Mouse (Mus musculus): ENCODE results near the gene Sp7. TPM values are rescaled to one million over a fixed set of nuclear protein-coding genes. Genes with fewer than 3 reads are reported as not detected.

Gene Sp7
- polyA plus RNA-seq, 1 experiment from 2014 or later, result 12.6 TPM

- no peak overlapping the region for H3K4me2 ChIP-seq
- H3K4me3 ChIP-seq, result no peak overlapping the region
- no peaks in the 10 kb centered on the region for H3K27me3 ChIP-seq
- H3K9me3 ChIP-seq, result no peaks in the 10 kb centered on the region
- H3K9ac ChIP-seq, result no peak overlapping the region
- H3K4me1 ChIP-seq, result peaks cover 25% of the 10 kb centered on the region
- H3K36me3 ChIP-seq, result no peaks in the 10 kb centered on the region
- no peak for ATAC-seq (ENCODE audit: insufficient number of reproducible peaks, low FRiP score, low TSS enrichment, low read depth)
- H3K27ac ChIP-seq, result no peak overlapping the region
- WGBS, result 91% methylated on average over 3 of the region's 3 CpGs
Measured at GRCm38 (mm10) chr15:102402210-102402609, 35.2 kb upstream of the Sp7 start.

- Histone ChIP-seq H3K27me3 (no peaks in the 10 kb centered on the region), H3K27ac (no peak overlapping the region), H3K36me3 (no peaks in the 10 kb centered on the region), H3K9me3 (no peaks in the 10 kb centered on the region), H3K4me2 (no peak overlapping the region), H3K4me3 (no peak overlapping the region), H3K9ac (no peak overlapping the region), H3K4me1 (peaks cover 22% of the 10 kb centered on the region)
- 78% methylated on average over 2 of the region's 2 CpGs for WGBS
- no peak for ATAC-seq (ENCODE audit: insufficient number of reproducible peaks, low FRiP score, low TSS enrichment, low read depth)
Measured at GRCm38 (mm10) chr15:102401278-102401677, 34.3 kb upstream of the Sp7 start.

- Histone ChIP-seq H3K9ac (no peak overlapping the region), H3K4me1 (peaks cover 22% of the 10 kb centered on the region), H3K27ac (peak overlapping the region; percentile 94), H3K9me3 (no peaks in the 10 kb centered on the region), H3K4me3 (no peak overlapping the region), H3K27me3 (no peaks in the 10 kb centered on the region), H3K4me2 (peak overlapping the region; percentile 66; the same call in 1 of the 2 replicates), H3K36me3 (no peaks in the 10 kb centered on the region)
- 80% methylated on average over 10 of the region's 10 CpGs for WGBS
- ATAC-seq (ENCODE audit: insufficient number of reproducible peaks, low FRiP score, low TSS enrichment, low read depth), result no peak
Measured at GRCm38 (mm10) chr15:102400476-102401045, 33.6 kb upstream of the Sp7 start.

DNA sequence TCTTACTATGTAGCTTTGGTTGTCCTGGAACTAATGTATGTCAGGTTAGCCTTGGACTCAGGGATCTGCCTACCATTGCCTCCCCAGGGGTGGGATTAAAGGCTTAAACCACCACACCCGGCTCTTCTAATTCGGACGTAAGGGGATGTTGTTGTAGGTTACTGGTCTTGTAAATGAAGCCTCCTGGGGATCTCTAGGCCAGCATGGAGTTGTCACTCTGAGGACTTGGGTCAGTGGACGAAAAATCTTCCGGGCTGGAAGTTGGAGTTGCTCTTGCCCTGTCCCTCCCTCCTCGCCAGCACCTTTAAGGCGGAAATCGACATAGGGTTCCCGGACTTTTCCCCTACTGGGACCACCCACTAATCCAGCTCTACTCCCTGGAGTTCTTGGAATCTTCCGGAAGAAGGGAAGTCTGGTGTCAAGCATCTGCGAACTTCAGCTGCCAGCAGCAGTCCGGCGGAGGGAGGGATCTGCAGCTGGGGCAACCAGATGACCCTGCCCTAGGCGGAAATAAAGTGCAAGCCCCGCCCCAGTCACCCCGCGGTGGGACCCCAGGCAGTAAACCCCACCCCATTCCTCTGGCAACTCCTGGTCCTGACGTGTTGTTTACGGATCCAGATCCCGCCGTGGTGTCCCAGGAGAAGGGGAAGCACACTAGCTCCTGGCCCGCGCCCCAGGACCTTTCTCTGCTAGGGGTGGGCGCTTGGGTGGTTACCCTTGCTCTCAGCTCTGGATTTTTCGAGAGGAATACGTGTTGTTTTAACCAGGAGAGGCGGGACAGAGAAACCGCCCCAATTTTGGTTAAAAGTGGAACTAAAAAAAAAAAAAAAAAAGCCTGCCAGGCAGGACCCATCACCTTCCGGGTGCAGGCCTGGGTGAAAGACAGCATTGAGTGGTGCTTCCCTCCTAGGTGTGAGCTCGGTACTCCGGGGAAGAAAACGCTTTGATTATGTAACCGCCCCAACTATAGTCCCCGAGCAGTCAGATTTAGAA is 32.5 kb upstream of the Sp7 start:
- no peaks in the 10 kb centered on the region for H3K27me3 ChIP-seq
- H3K9ac ChIP-seq, result peak overlapping the region; percentile 26
- WGBS, result 3% methylated on average over 34 of the region's 34 CpGs
- H3K27ac ChIP-seq, result peak overlapping the region; percentile 94
- no peaks in the 10 kb centered on the region for H3K36me3 ChIP-seq
- H3K4me3 ChIP-seq, result peak overlapping the region; percentile 48
- peak overlapping the region; percentile 66 for H3K4me2 ChIP-seq
- H3K9me3 ChIP-seq, result no peaks in the 10 kb centered on the region
- H3K4me1 ChIP-seq, result peaks cover 29% of the 10 kb centered on the region
- peak; percentile 83 for ATAC-seq (ENCODE audit: insufficient number of reproducible peaks, low FRiP score, low TSS enrichment, low read depth)

DNA sequence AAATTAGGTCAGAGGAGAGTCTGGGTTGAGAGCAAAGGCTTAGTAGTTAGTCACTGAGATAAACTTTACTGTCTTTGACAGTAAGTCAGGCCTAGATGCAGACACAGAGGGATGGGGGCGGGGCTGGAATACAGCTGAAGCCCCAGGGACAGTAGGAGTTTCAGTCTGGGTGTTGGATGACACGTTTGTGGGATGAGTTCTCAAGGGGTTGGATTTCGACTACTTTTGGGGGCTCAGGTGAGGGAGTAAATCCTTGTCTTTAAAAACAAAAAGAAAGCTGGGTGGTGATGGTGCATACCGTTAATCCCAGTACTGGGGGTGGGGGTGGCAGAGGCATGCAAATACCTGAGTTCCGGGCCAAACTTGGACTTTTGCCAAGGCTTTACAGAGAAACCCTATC is 31.6 kb upstream of the Sp7 start:
- Histone ChIP-seq H3K4me2 (peak overlapping the region; percentile 66), H3K36me3 (no peaks in the 10 kb centered on the region), H3K4me1 (peaks cover 30% of the 10 kb centered on the region), H3K27ac (peak overlapping the region; percentile 94), H3K27me3 (no peaks in the 10 kb centered on the region), H3K9ac (no peak overlapping the region), H3K4me3 (peak overlapping the region; percentile 48), H3K9me3 (no peaks in the 10 kb centered on the region)
- WGBS, result 16% methylated on average over 5 of the region's 5 CpGs
- no peak for ATAC-seq (ENCODE audit: insufficient number of reproducible peaks, low FRiP score, low TSS enrichment, low read depth)

GRCm38 (mm10) chr15:102395061-102395460 is 28.1 kb upstream of the Sp7 start:
- Histone ChIP-seq H3K4me2 (no peak overlapping the region), H3K27me3 (no peaks in the 10 kb centered on the region), H3K9me3 (no peaks in the 10 kb centered on the region), H3K36me3 (no peaks in the 10 kb centered on the region), H3K27ac (peak overlapping the region; percentile 14; the same call in 1 of the 2 replicates), H3K4me3 (no peak overlapping the region), H3K9ac (no peak overlapping the region), H3K4me1 (peaks cover 25% of the 10 kb centered on the region)
- no peak for ATAC-seq (ENCODE audit: insufficient number of reproducible peaks, low FRiP score, low TSS enrichment, low read depth)
- 11% methylated on average over 3 of the region's 3 CpGs for WGBS

- Histone ChIP-seq H3K4me2 (no peak overlapping the region), H3K27me3 (no peaks in the 10 kb centered on the region), H3K9ac (no peak overlapping the region), H3K36me3 (no peaks in the 10 kb centered on the region), H3K9me3 (no peaks in the 10 kb centered on the region), H3K4me3 (no peak overlapping the region), H3K27ac (peak overlapping the region; percentile 43), H3K4me1 (peaks cover 16% of the 10 kb centered on the region)
- ATAC-seq (ENCODE audit: insufficient number of reproducible peaks, low FRiP score, low TSS enrichment, low read depth), result no peak
Measured at GRCm38 (mm10) chr15:102393584-102394014, 26.6 kb upstream of the Sp7 start.

DNA sequence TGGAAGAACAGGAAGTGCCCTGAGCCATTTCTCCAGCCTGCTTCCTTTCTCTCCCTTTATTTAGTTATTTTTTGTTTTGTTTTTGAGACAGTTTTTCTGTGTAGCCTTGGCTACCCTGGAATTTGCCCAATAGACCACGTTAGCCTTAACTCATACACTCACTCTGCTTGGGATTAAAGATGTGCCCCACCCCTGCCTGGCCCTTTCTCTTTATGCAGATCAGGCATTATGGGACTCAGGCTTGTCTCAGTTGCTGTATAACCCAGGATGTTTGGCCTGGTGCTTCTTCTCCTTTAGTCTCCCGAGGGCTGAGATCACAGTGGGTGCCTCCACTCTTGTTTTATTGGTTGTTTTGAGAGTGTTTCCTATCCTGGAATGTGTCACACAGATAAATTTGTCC is 25.5 kb upstream of the Sp7 start:
- 52% methylated on average over 2 of the region's 2 CpGs for WGBS
- H3K27ac ChIP-seq, result no peak overlapping the region
- H3K27me3 ChIP-seq, result no peaks in the 10 kb centered on the region
- H3K4me2 ChIP-seq, result no peak overlapping the region
- H3K4me3 ChIP-seq, result no peak overlapping the region
- H3K36me3 ChIP-seq, result no peaks in the 10 kb centered on the region
- no peak for ATAC-seq (ENCODE audit: insufficient number of reproducible peaks, low FRiP score, low TSS enrichment, low read depth)
- H3K9ac ChIP-seq, result no peak overlapping the region
- no peaks in the 10 kb centered on the region for H3K9me3 ChIP-seq
- H3K4me1 ChIP-seq, result peaks cover 12% of the 10 kb centered on the region

DNA sequence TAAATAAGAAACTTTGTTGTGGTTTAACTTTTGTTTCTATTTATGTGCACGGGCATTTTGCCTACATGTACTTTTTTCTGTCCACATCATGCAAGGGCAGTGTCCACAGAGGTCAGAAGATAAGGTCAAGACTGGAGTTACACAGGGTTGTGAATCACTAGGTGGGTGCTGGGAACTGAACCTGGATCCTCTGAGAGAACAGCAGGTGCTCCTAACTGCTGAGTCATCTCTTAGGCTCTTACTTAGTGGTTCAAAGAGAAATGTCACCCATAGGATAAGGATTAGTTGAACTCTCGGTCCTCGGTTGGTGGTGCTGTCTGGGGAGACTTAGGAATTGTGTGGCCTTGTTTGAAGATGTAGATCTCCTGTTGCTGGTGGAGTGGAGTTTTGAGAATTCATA is 22.0 kb upstream of the Sp7 start:
- H3K9me3 ChIP-seq, result no peaks in the 10 kb centered on the region
- H3K9ac ChIP-seq, result no peak overlapping the region
- no peak overlapping the region for H3K27ac ChIP-seq
- no peak overlapping the region for H3K4me2 ChIP-seq
- 0 out of 2 replicates have a peak, but pooled peaks cover 3% of the 10 kb centered on the region for H3K4me1 ChIP-seq
- H3K27me3 ChIP-seq, result no peaks in the 10 kb centered on the region
- H3K4me3 ChIP-seq, result no peak overlapping the region
- no peaks in the 10 kb centered on the region for H3K36me3 ChIP-seq
- ATAC-seq (ENCODE audit: insufficient number of reproducible peaks, low FRiP score, low TSS enrichment, low read depth), result no peak
- WGBS, result 76% methylated on average over 3 of the region's 3 CpGs

DNA sequence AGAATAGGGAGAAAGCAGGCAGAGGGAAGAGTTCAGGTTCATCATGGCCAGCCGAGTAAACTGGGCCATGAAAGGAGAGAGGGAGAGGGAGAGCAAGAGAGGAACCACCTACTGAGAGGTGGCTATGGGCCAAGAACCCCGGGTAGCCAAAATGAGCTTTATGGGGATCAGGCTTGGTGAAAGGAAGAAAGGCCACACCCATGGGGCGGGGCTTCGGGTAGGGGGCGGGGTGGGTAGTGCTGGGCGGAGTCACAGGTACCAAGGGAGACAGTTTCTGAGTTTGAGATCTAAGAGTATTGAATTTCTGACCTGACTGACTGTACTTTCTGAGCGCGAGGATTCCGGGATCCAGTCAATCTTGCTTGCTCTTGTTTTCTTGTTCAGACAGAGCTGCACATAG is 19.7 kb upstream of the Sp7 start:
- Histone ChIP-seq H3K4me1 (no peaks in the 10 kb centered on the region), H3K4me3 (no peak overlapping the region), H3K4me2 (no peak overlapping the region), H3K36me3 (no peaks in the 10 kb centered on the region), H3K27me3 (no peaks in the 10 kb centered on the region), H3K9ac (no peak overlapping the region), H3K9me3 (no peaks in the 10 kb centered on the region), H3K27ac (no peak overlapping the region)
- WGBS, result 45% methylated on average over 9 of the region's 9 CpGs
- ATAC-seq (ENCODE audit: insufficient number of reproducible peaks, low FRiP score, low TSS enrichment, low read depth), result no peak

GRCm38 (mm10) chr15:102383671-102384070 is 16.7 kb upstream of the Sp7 start:
- H3K9me3 ChIP-seq, result no peaks in the 10 kb centered on the region
- no peak overlapping the region for H3K27ac ChIP-seq
- no peak for ATAC-seq (ENCODE audit: insufficient number of reproducible peaks, low FRiP score, low TSS enrichment, low read depth)
- no peak overlapping the region for H3K4me3 ChIP-seq
- no peaks in the 10 kb centered on the region for H3K4me1 ChIP-seq
- no peak overlapping the region for H3K9ac ChIP-seq
- H3K27me3 ChIP-seq, result no peaks in the 10 kb centered on the region
- H3K4me2 ChIP-seq, result no peak overlapping the region
- H3K36me3 ChIP-seq, result no peaks in the 10 kb centered on the region
- WGBS, result 89% methylated on average over 6 of the region's 6 CpGs

GRCm38 (mm10) chr15:102381575-102381974 is 14.6 kb upstream of the Sp7 start:
- Histone ChIP-seq H3K9me3 (no peaks in the 10 kb centered on the region), H3K27ac (no peak overlapping the region), H3K4me2 (no peak overlapping the region), H3K4me3 (no peak overlapping the region), H3K9ac (no peak overlapping the region), H3K4me1 (peaks cover 19% of the 10 kb centered on the region), H3K27me3 (no peaks in the 10 kb centered on the region), H3K36me3 (no peaks in the 10 kb centered on the region)
- peak; percentile 65; the same call in 1 of the 2 replicates for ATAC-seq (ENCODE audit: insufficient number of reproducible peaks, low FRiP score, low TSS enrichment, low read depth)
- WGBS, result 2% methylated on average over 7 of the region's 7 CpGs

Data from limb, embryonic 15.5 days (tissue).